Mouse (Mus musculus) ES-Bruce4 (cell line): ENCODE results near the gene Hcrt. TPM values are rescaled to one million over a fixed set of nuclear protein-coding genes. Genes with fewer than 3 reads are reported as not detected.

Experiments
- H3K27ac ChIP-seq: 2 replicates; pipeline ENCODE4 v1.5.1; 2012; ENCODE audit warnings: low read length, inconsistent platforms; ENCODE audit not compliant: insufficient read depth
- H3K27me3 ChIP-seq: 2 replicates; pipeline ENCODE4 v1.6.1; 2012; ENCODE audit warnings: mild to moderate bottlenecking, low read length, inconsistent platforms; ENCODE audit not compliant: control insufficient read depth, poor library complexity, insufficient read depth, severe bottlenecking
- H3K36me3 ChIP-seq: 2 replicates; pipeline ENCODE4 v1.6.1; 2012; ENCODE audit warnings: inconsistent platforms, mild to moderate bottlenecking, low read length, moderate library complexity; ENCODE audit not compliant: control insufficient read depth, poor library complexity, insufficient read depth, severe bottlenecking
- H3K4me1 ChIP-seq: one replicate; pipeline ENCODE4 v1.8.1; 2011; ENCODE audit warnings: low read length; ENCODE audit not compliant: control insufficient read depth, insufficient read depth
- H3K4me3 ChIP-seq: 2 replicates; pipeline ENCODE4 v1.5.1; 2011; ENCODE audit warnings: low read depth, mild to moderate bottlenecking, low read length
- H3K9ac ChIP-seq: 2 replicates; pipeline ENCODE4 v1.6.1; 2012; ENCODE audit warnings: low read depth, mild to moderate bottlenecking, inconsistent platforms; ENCODE audit not compliant: poor library complexity, severe bottlenecking
- H3K9me3 ChIP-seq: replicated peaks from 2 replicates; pipeline ENCODE4 v1.6.1; 2012; ENCODE audit warnings: mild to moderate bottlenecking, low read length, inconsistent platforms; ENCODE audit not compliant: control insufficient read depth, poor library complexity, insufficient read depth, severe bottlenecking
- CTCF ChIP-seq: IDR thresholded peaks from one replicate; pipeline ENCODE4 v1.8.1; 2011; ENCODE audit warnings: low read depth, low read length
- EP300 ChIP-seq: IDR thresholded peaks from 2 replicates; pipeline ENCODE4 v1.6.1; 2011; ENCODE audit warnings: low read depth, low read length; ENCODE audit not compliant: insufficient read depth
- POLR2A ChIP-seq: IDR thresholded peaks from one replicate; pipeline ENCODE4 v1.8.1; 2011; ENCODE audit warnings: low read length; ENCODE audit not compliant: insufficient read depth
- polyA plus RNA-seq: library from polyadenylated mRNA; stranded (reverse); fragments of >200 nt; gene quantifications from 2 replicates; pipeline ENCODE4 v1.2.4, GENCODE M21; 2011; ENCODE audit warnings: low read depth; ENCODE audit not compliant: missing spikeins, insufficient read depth, insufficient read length

Hcrt gene
- polyA plus RNA-seq, 1 experiment, result not detected

DNA sequence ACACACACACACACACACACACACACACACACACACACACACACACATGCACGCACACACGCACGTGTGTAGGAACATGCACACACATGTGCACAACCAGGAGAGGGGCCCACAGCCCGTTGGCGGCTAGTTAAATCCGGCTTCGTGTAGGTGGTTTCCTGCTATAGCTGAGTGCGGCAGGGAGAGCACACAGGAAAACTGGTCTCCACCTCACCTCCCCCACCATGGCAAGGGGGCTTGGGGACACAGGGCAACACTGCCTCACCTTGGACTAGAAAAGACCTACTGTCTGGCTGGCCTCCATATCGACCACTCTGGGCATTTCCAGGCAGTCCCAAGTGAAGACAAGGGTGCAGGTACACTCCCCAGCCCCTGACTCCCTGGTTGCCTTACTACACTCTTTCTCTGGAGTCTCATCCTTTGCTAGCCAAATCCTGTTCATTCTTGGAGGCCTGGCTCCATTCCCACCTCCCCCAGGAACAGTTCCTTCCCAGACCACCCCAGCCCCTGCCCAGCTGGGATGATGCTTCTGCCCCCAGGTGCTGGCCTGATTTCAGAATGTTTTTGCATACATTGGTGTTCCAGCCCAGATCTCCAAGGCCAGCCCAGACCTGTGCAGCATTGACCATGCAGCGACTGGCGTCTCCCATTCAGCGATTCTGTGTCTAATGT lies 8.6 kb downstream of the Hcrt start:
- no peaks in the 10 kb centered on the region for H3K9me3 ChIP-seq
- H3K27me3 ChIP-seq, result no peaks in the 10 kb centered on the region
- H3K36me3 ChIP-seq, result no peaks in the 10 kb centered on the region
- H3K27ac ChIP-seq, result no peak overlapping the region
- H3K4me1 ChIP-seq, result peaks cover 2% of the 10 kb centered on the region
- H3K9ac ChIP-seq, result no peak overlapping the region
- TF ChIP-seq EP300, result no peak
- TF ChIP-seq CTCF, result no peak
- TF ChIP-seq POLR2A, result no peak
- H3K4me3 ChIP-seq, result no peak overlapping the region

DNA sequence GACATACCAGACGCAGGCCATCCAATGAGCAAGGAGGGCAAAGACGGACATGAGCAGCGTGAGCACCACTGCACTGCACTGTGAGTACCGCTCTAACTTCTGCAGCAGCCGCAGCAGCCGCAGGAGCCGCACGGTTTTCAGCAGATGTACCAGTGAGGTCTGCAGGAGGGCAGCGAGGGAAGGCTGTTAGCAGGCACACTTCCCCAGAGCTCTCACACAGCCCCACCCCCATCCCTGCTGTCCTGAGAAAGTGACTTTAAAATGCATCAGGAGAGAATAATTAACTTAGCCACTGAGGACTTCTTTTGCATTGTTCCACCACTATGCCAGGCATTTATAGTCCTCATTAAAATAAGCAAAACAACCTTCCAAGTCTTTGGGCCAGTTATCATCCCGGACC lies 10.4 kb downstream of the Hcrt start:
- Histone ChIP-seq H3K9ac (no peak overlapping the region), H3K36me3 (no peaks in the 10 kb centered on the region), H3K27ac (no peak overlapping the region), H3K27me3 (no peaks in the 10 kb centered on the region), H3K4me3 (no peak overlapping the region), H3K9me3 (no peaks in the 10 kb centered on the region), H3K4me1 (no peaks in the 10 kb centered on the region)
- no peak for TF ChIP-seq POLR2A
- TF ChIP-seq CTCF, result no peak
- no peak for TF ChIP-seq EP300

DNA sequence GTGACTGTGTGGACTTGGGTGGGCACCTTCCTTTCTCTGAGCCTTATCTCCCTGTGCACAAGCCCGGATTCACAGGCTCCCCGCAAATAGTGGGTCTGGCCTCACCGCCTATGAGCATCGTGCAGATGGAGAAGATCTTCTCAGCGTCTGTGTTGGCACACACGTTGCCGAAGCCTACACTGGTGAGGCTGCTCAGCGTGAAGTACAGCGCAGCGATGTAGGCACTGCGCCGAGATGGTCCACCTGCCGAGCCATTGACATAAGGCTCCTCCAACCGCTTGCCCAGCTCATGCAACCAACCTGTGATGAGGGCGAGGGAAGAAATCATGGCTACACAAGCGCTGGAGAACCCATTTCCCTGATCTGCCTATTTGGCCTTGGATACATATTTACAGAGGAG lies 12.6 kb downstream of the Hcrt start:
- Histone ChIP-seq H3K9me3 (no peaks in the 10 kb centered on the region), H3K27ac (no peak overlapping the region), H3K36me3 (no peaks in the 10 kb centered on the region), H3K27me3 (no peaks in the 10 kb centered on the region), H3K4me3 (peak overlapping the region; percentile 11; the same call in 1 of the 2 replicates), H3K4me1 (no peaks in the 10 kb centered on the region), H3K9ac (no peak overlapping the region)
- no peak for TF ChIP-seq POLR2A
- no peak for TF ChIP-seq EP300
- no peak for TF ChIP-seq CTCF

DNA sequence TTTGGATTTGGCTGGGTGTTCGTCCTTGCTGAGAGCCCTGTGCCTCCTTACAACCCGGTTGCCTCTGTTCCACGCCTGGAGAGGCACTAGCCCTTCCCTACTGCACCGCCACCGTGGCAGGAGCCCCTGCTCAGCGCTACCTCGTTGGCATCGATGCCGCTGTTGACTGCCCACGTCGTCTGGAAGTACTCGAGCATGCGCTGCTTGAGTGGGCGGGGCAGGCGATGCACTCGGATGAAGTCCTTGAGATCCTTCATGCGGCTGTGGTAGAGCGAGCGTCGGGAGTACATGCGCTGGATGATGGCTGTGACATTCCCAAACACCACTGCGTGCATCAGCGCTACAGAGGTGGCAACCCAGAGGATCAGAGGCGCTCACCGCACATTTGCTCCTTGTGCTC lies 13.3 kb downstream of the Hcrt start:
- H3K9me3 ChIP-seq, result no peaks in the 10 kb centered on the region
- peak overlapping the region; percentile 58 for H3K4me3 ChIP-seq
- H3K9ac ChIP-seq, result no peak overlapping the region

DNA sequence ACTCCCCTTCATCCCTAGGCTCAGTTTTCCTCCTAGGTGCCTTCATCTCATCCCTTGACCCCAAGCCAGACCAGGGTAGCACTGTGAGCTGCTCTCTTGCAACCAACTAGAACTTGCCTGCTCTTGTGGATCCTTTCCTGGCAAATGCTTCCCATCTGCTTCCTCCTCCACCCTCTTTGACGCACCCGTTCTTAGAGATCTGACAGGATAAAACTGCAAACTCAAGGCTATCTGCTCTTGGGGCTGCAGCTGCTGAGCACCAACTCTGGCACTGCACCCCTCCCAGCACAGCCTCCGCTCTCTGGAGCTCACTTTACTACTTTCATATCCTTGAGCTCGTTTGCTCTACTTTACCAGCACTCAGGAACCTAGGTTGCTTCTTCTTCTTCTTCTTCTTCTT lies 14.1 kb downstream of the Hcrt start:
- Histone ChIP-seq H3K36me3 (no peaks in the 10 kb centered on the region), H3K27ac (no peak overlapping the region), H3K9ac (no peak overlapping the region), H3K4me3 (no peak overlapping the region), H3K9me3 (no peaks in the 10 kb centered on the region), H3K27me3 (no peaks in the 10 kb centered on the region), H3K4me1 (no peaks in the 10 kb centered on the region)
- TF ChIP-seq CTCF (no peak), POLR2A (no peak)

More for the DNA sequence above, 13.3 kb downstream of the Hcrt start:
- TF ChIP-seq POLR2A, result no peak
- no peak for TF ChIP-seq EP300
- no peak for TF ChIP-seq CTCF
- Histone ChIP-seq H3K4me1 (no peaks in the 10 kb centered on the region), H3K27ac (no peak overlapping the region), H3K36me3 (no peaks in the 10 kb centered on the region), H3K27me3 (no peaks in the 10 kb centered on the region)

DNA sequence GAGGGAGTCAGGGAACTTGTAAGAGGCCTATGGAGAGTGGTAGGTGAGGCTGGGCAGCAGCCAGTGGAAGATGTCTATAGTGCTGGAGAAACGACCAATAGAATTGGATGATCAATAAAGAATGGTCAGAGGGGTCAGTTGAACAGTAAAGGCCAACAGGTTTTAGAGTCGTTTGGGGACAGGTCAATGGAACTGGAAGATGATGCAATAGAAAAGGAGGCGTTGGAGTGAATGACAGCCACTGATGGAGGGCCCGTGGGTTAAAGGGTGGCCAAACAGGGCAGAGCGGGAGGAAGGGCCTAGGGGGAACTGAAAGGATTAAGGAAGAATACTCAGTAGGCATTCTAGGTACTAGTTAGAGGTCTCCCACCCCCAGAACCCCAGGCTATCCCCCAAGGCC lies 15.6 kb downstream of the Hcrt start:
- H3K9ac ChIP-seq, result no peak overlapping the region
- no peaks in the 10 kb centered on the region for H3K36me3 ChIP-seq
- no peak overlapping the region for H3K27ac ChIP-seq
- no peak overlapping the region for H3K4me3 ChIP-seq
- H3K4me1 ChIP-seq, result no peaks in the 10 kb centered on the region
- H3K27me3 ChIP-seq, result no peaks in the 10 kb centered on the region
- no peak for TF ChIP-seq EP300
- no peak for TF ChIP-seq POLR2A
- no peak for TF ChIP-seq CTCF
- no peaks in the 10 kb centered on the region for H3K9me3 ChIP-seq
